Mouse (Mus musculus) stomach, postnatal 0 days (tissue): Measurements from ENCODE around the gene Vmn2r102. TPM values are rescaled to one million over a fixed set of nuclear protein-coding genes. Genes with fewer than 3 reads are reported as not detected.

Experiments
- ATAC-seq: fragments of 200-750 bp; cut with Nextera tagmentation; 2 replicates; pipeline ENCODE4 v1.8.0; 2017; ENCODE audit not compliant: low FRiP score, low TSS enrichment
- DNase-seq: peaks from one replicate; pipeline ENCODE4 v3.0.0-alpha.2; 2016; ENCODE audit warnings: low spot score
- H3K27ac ChIP-seq: fragments of 300-500 bp; sonication (generic); replicated peaks from 2 replicates; pipeline ENCODE4 v1.5.1; 2014; ENCODE audit warnings: mild to moderate bottlenecking, control low read depth
- H3K27me3 ChIP-seq: fragments of 300-500 bp; sonication (generic); 2 replicates; pipeline ENCODE4 v1.6.1; 2014; ENCODE audit warnings: low read length; ENCODE audit not compliant: control insufficient read depth, insufficient read depth
- H3K36me3 ChIP-seq: fragments of 300-500 bp; sonication (generic); 2 replicates; pipeline ENCODE4 v1.6.1; 2014; ENCODE audit warnings: low read length, mixed read lengths; ENCODE audit not compliant: control insufficient read depth, insufficient read depth
- H3K4me1 ChIP-seq: fragments of 300-500 bp; sonication (generic); replicated peaks from 2 replicates; pipeline ENCODE4 v1.6.1; 2014; ENCODE audit warnings: antibody characterized with exemption; ENCODE audit not compliant: control insufficient read depth, insufficient read depth
- H3K4me2 ChIP-seq: fragments of 300-500 bp; sonication (generic); replicated peaks from 2 replicates; pipeline ENCODE4 v1.6.1; 2014; ENCODE audit warnings: low read depth, mild to moderate bottlenecking, control low read depth, moderate library complexity
- H3K4me3 ChIP-seq: fragments of 300-500 bp; sonication (generic); 2 replicates; pipeline ENCODE4 v1.5.1; 2014; ENCODE audit warnings: low read depth, low read length, control low read depth
- H3K9ac ChIP-seq: fragments of 300-500 bp; sonication (generic); 2 replicates; pipeline ENCODE4 v1.6.1; 2014; ENCODE audit warnings: mild to moderate bottlenecking, low read length, control low read depth, mixed read lengths
- H3K9me3 ChIP-seq: fragments of 300-500 bp; sonication (generic); 2 replicates; pipeline ENCODE4 v1.6.1; 2016; ENCODE audit warnings: low read length; ENCODE audit not compliant: control insufficient read depth
- CTCF ChIP-seq: IDR thresholded peaks from 2 replicates; pipeline ENCODE4 v1.5.1; 2016; ENCODE audit warnings: antibody characterized with exemption, low read depth, mild to moderate bottlenecking, moderate library complexity
- EP300 ChIP-seq: optimal IDR thresholded peaks from 2 replicates; pipeline ENCODE3; 2016; ENCODE audit warnings: antibody characterized with exemption
- WGBS: fragments of 180-500 bp; shearing (Covaris S2); extraction: QIAGEN DNeasy Blood & Tissue Kit; methylation state at CpG from one replicate; pipeline ENCODE4 v1.1.7; 2014; 5-methylcytosine and 5-hydroxymethylcytosine counted together
- polyA plus RNA-seq: library from polyadenylated mRNA; unstranded; fragments of >200 nt; fragmentation: Nextera tagmentation; extraction: Ambion mirVana; gene quantifications from 2 replicates; pipeline ENCODE4 v1.2.1, GENCODE M21; 2015

Gene Vmn2r102
- polyA plus RNA-seq, result not detected in 2 replicates

- Histone ChIP-seq H3K9ac (no peak within 1 kb of the TSS), H3K27me3 (no peaks in the 10 kb centered on the region), H3K27ac (no peak within 1 kb of the TSS), H3K9me3 (no peaks in the 10 kb centered on the region), H3K4me2 (no peak within 1 kb of the TSS), H3K4me1 (no peaks in the 10 kb centered on the region), H3K4me3 (no peak within 1 kb of the TSS), H3K36me3 (no peaks in the 10 kb centered on the region)
- ATAC-seq (no peak), DNase-seq (no peak)
- WGBS, result 53% methylated on average over 2 of the region's 2 CpGs
- TF ChIP-seq EP300 (no peak), CTCF (no peak)
Observed at GRCm38 (mm10) chr17:19660028-19660427, at the start of gene Vmn2r102. TSS of gene Vmn2r102 (plus strand) at chr17:19660328.

GRCm38 (mm10) chr17:19629328-19629727, 30.8 kb upstream of the Vmn2r102 start:
- Histone ChIP-seq H3K4me1 (no peaks in the 10 kb centered on the region), H3K27ac (no peak overlapping the region), H3K27me3 (no peaks in the 10 kb centered on the region), H3K4me2 (no peak overlapping the region), H3K36me3 (no peaks in the 10 kb centered on the region), H3K9me3 (no peaks in the 10 kb centered on the region), H3K4me3 (no peak overlapping the region), H3K9ac (no peak overlapping the region)
- 100% methylated on average over 1 of the region's 1 CpGs for WGBS
- DNase-seq, result no peak
- ATAC-seq, result no peak
- TF ChIP-seq CTCF (no peak), EP300 (no peak)

GRCm38 (mm10) chr17:19658447-19658846, 1.7 kb upstream of the Vmn2r102 start:
- no peaks in the 10 kb centered on the region for H3K27me3 ChIP-seq
- no peak for ATAC-seq
- no peak overlapping the region for H3K4me3 ChIP-seq
- no peak overlapping the region for H3K27ac ChIP-seq
- no peaks in the 10 kb centered on the region for H3K4me1 ChIP-seq
- no peak overlapping the region for H3K9ac ChIP-seq
- no peak overlapping the region for H3K4me2 ChIP-seq
- H3K36me3 ChIP-seq, result no peaks in the 10 kb centered on the region
- DNase-seq, result no peak
- WGBS, result 68% methylated on average over 3 of the region's 3 CpGs
- no peak for TF ChIP-seq CTCF
- TF ChIP-seq EP300, result no peak
- H3K9me3 ChIP-seq, result no peaks in the 10 kb centered on the region

GRCm38 (mm10) chr17:19692062-19692461, 31.9 kb downstream of the Vmn2r102 start:
- H3K36me3 ChIP-seq, result no peaks in the 10 kb centered on the region
- no peak overlapping the region for H3K27ac ChIP-seq
- no peak for DNase-seq
- H3K9me3 ChIP-seq, result no peaks in the 10 kb centered on the region
- no peak overlapping the region for H3K9ac ChIP-seq
- no peak overlapping the region for H3K4me2 ChIP-seq
- TF ChIP-seq CTCF (no peak), EP300 (no peak)
- no peaks in the 10 kb centered on the region for H3K27me3 ChIP-seq
- no peak overlapping the region for H3K4me3 ChIP-seq
- no peaks in the 10 kb centered on the region for H3K4me1 ChIP-seq
- ATAC-seq, result no peak

Other genes with a start within 250 kb of the Vmn2r102 start
- 0.01 TPM in 1 of 2 replicates, not detected in the other for gene Vmn2r100, start 155.6 kb upstream of the Vmn2r102 start, polyA plus RNA-seq
- gene Vmn2r101, start 83.1 kb upstream of the Vmn2r102 start, polyA plus RNA-seq, result not detected in 2 replicates
- gene Vmn2r103, start 113.0 kb downstream of the Vmn2r102 start, polyA plus RNA-seq, result not detected in 2 replicates